Mouse (Mus musculus): ENCODE measurements around the gene Glce.

DNA sequence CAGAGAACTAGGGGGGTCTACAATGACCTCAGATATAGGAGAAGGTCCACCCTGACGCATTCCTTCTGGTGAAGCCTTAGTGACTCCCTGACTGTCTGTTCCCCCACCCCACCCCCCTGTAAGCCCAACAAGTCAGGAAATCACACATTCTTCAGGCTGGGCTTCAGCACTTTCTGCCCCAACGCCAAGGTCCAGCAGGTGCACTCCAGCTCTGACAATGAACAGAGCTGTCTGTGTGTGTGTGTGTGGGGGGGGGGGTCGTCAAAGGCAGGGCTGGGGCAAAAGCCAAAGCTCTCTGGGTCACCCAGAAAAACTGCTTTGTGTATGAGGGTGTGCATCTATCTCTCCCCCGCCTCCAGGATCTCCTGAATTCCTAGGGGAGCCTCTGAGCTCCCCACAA is 98.6 kb downstream of the Glce start:
- TF ChIP-seq POLR2A (IDR thresholded peaks at IDR 0.05; ENCODE audit: insufficient read length, low read depth) (no peak), USF1 (IDR thresholded peaks at IDR 0.05; ENCODE audit: low read depth) (no peak), MYOG (IDR thresholded peaks at IDR 0.05; ENCODE audit: control insufficient read depth in 1 of 3, insufficient read depth in 1 of 3, insufficient read length in 2 of 3, low read depth in 2 of 3) (no peak), SRF (IDR thresholded peaks at IDR 0.05; ENCODE audit: control insufficient read depth, insufficient read length, low read depth) (no peak), CEBPB (IDR thresholded peaks at IDR 0.05; ENCODE audit: insufficient read depth, poor library complexity, severe bottlenecking) (no peak), TCF12 (IDR thresholded peaks at IDR 0.05; ENCODE audit: insufficient read depth, poor library complexity, severe bottlenecking) (no peak)

All from myocyte (in vitro differentiated cells).